Mouse (Mus musculus): ENCODE results near the gene Cdhr4. TPM values are rescaled to one million over a fixed set of nuclear protein-coding genes. Genes with fewer than 3 reads are reported as not detected.

Gene Cdhr4
- total and polyA plus RNA-seq, 2 experiments from 2014 or later, result 1.5 to 1.7 TPM

GRCm38 (mm10) chr9:107961351-107961762 lies 30.9 kb upstream of the Cdhr4 start:
- Histone ChIP-seq H3K9ac (replicated peaks; ENCODE audit: low read depth, low read length) (no peak overlapping the region), H3K27ac (ENCODE audit: low read depth) (no peak overlapping the region), H3K9me3 (replicated peaks; ENCODE audit: control insufficient read depth, low read length) (no peaks in the 10 kb centered on the region), H3K27me3 (ENCODE audit: control insufficient read depth, insufficient read depth, low read length) (no peaks in the 10 kb centered on the region), H3K4me2 (ENCODE audit: low read depth, low read length) (no peak overlapping the region), H3K4me3 (ENCODE audit: low read depth, low read length) (no peak overlapping the region), H3K36me3 (replicated peaks; ENCODE audit: control insufficient read depth, insufficient read depth, low read length) (peaks cover 10% of the 10 kb centered on the region), H3K4me1 (ENCODE audit: control insufficient read depth, insufficient read depth) (no peaks in the 10 kb centered on the region; the same call in 1 of the 2 replicates)
- no peak for ATAC-seq (ENCODE audit: insufficient read depth, low read depth)
- TF ChIP-seq CTCF (IDR thresholded peaks at IDR 0.05; ENCODE audit: low read depth), result no peak
- no peak for TF ChIP-seq EP300 (IDR thresholded peaks at IDR 0.05; ENCODE audit: low read depth)
- no peak for DNase-seq (ENCODE audit: low spot score)
- WGBS, result 90% methylated on average over 10 of the region's 10 CpGs

GRCm38 (mm10) chr9:107961881-107962280 lies 30.4 kb upstream of the Cdhr4 start:
- H3K4me3 ChIP-seq (ENCODE audit: low read depth, low read length), result no peak overlapping the region
- WGBS, result 53% methylated on average over 5 of the region's 5 CpGs
- DNase-seq (ENCODE audit: low spot score) (no peak), ATAC-seq (ENCODE audit: insufficient read depth, low read depth) (peak; percentile 27; the same call in 1 of the 2 replicates)
- H3K9me3 ChIP-seq (replicated peaks; ENCODE audit: control insufficient read depth, low read length), result no peaks in the 10 kb centered on the region
- H3K4me2 ChIP-seq (ENCODE audit: low read depth, low read length), result no peak overlapping the region
- H3K4me1 ChIP-seq (ENCODE audit: control insufficient read depth, insufficient read depth), result no peaks in the 10 kb centered on the region; the same call in 1 of the 2 replicates
- peaks cover 8% of the 10 kb centered on the region for H3K36me3 ChIP-seq (replicated peaks; ENCODE audit: control insufficient read depth, insufficient read depth, low read length)
- no peaks in the 10 kb centered on the region for H3K27me3 ChIP-seq (ENCODE audit: control insufficient read depth, insufficient read depth, low read length)
- TF ChIP-seq CTCF (IDR thresholded peaks at IDR 0.05; ENCODE audit: low read depth) (peak; percentile 48), EP300 (IDR thresholded peaks at IDR 0.05; ENCODE audit: low read depth) (no peak)
- no peak overlapping the region for H3K27ac ChIP-seq (ENCODE audit: low read depth)
- no peak overlapping the region for H3K9ac ChIP-seq (replicated peaks; ENCODE audit: low read depth, low read length)

- no peak overlapping the region for H3K9ac ChIP-seq (replicated peaks; ENCODE audit: low read depth, low read length)
- no peak overlapping the region for H3K4me3 ChIP-seq (ENCODE audit: low read depth, low read length)
- WGBS, result 93% methylated on average over 9 of the region's 9 CpGs
- no peak for ATAC-seq (ENCODE audit: insufficient read depth, low read depth)
- H3K4me2 ChIP-seq (ENCODE audit: low read depth, low read length), result no peak overlapping the region
- DNase-seq (ENCODE audit: low spot score), result no peak
- no peak for TF ChIP-seq CTCF (IDR thresholded peaks at IDR 0.05; ENCODE audit: low read depth)
- no peak for TF ChIP-seq EP300 (IDR thresholded peaks at IDR 0.05; ENCODE audit: low read depth)
- no peaks in the 10 kb centered on the region for H3K9me3 ChIP-seq (replicated peaks; ENCODE audit: control insufficient read depth, low read length)
- H3K27me3 ChIP-seq (ENCODE audit: control insufficient read depth, insufficient read depth, low read length), result no peaks in the 10 kb centered on the region
- no peak overlapping the region for H3K27ac ChIP-seq (ENCODE audit: low read depth)
- H3K4me1 ChIP-seq (ENCODE audit: control insufficient read depth, insufficient read depth), result no peaks in the 10 kb centered on the region; the same call in 1 of the 2 replicates
- no peaks in the 10 kb centered on the region; the same call in 1 of the 2 replicates for H3K36me3 ChIP-seq (replicated peaks; ENCODE audit: control insufficient read depth, insufficient read depth, low read length)
Measured at GRCm38 (mm10) chr9:107962916-107963315, 29.4 kb upstream of the Cdhr4 start.

- Histone ChIP-seq H3K27ac (ENCODE audit: low read depth) (0 out of 2 replicates have a peak overlapping the region, but pooled peaks have one; percentile 28), H3K9ac (replicated peaks; ENCODE audit: low read depth, low read length) (no peak overlapping the region), H3K36me3 (replicated peaks; ENCODE audit: control insufficient read depth, insufficient read depth, low read length) (no peaks in the 10 kb centered on the region; the same call in 1 of the 2 replicates), H3K4me1 (ENCODE audit: control insufficient read depth, insufficient read depth) (no peaks in the 10 kb centered on the region; the same call in 1 of the 2 replicates), H3K4me2 (ENCODE audit: low read depth, low read length) (no peak overlapping the region), H3K4me3 (ENCODE audit: low read depth, low read length) (no peak overlapping the region), H3K9me3 (replicated peaks; ENCODE audit: control insufficient read depth, low read length) (no peaks in the 10 kb centered on the region), H3K27me3 (ENCODE audit: control insufficient read depth, insufficient read depth, low read length) (no peaks in the 10 kb centered on the region)
- TF ChIP-seq EP300 (IDR thresholded peaks at IDR 0.05; ENCODE audit: low read depth) (no peak), CTCF (IDR thresholded peaks at IDR 0.05; ENCODE audit: low read depth) (peak; percentile 98)
- ATAC-seq (ENCODE audit: insufficient read depth, low read depth) (peak; percentile 74), DNase-seq (ENCODE audit: low spot score) (peak; percentile 82)
- 8% methylated on average over 5 of the region's 5 CpGs for WGBS
Measured at GRCm38 (mm10) chr9:107963700-107964099, 28.6 kb upstream of the Cdhr4 start.

- DNase-seq (ENCODE audit: low spot score) (no peak), ATAC-seq (ENCODE audit: insufficient read depth, low read depth) (no peak)
- H3K4me3 ChIP-seq (ENCODE audit: low read depth, low read length), result no peak overlapping the region
- no peak overlapping the region for H3K4me2 ChIP-seq (ENCODE audit: low read depth, low read length)
- no peaks in the 10 kb centered on the region for H3K36me3 ChIP-seq (replicated peaks; ENCODE audit: control insufficient read depth, insufficient read depth, low read length)
- H3K4me1 ChIP-seq (ENCODE audit: control insufficient read depth, insufficient read depth), result no peaks in the 10 kb centered on the region; the same call in 1 of the 2 replicates
- WGBS, result 83% methylated on average over 9 of the region's 9 CpGs
- no peaks in the 10 kb centered on the region for H3K27me3 ChIP-seq (ENCODE audit: control insufficient read depth, insufficient read depth, low read length)
- TF ChIP-seq CTCF (IDR thresholded peaks at IDR 0.05; ENCODE audit: low read depth) (no peak), EP300 (IDR thresholded peaks at IDR 0.05; ENCODE audit: low read depth) (no peak)
- H3K27ac ChIP-seq (ENCODE audit: low read depth), result 0 out of 2 replicates have a peak overlapping the region, but pooled peaks have one; percentile 28
- H3K9me3 ChIP-seq (replicated peaks; ENCODE audit: control insufficient read depth, low read length), result no peaks in the 10 kb centered on the region
- H3K9ac ChIP-seq (replicated peaks; ENCODE audit: low read depth, low read length), result no peak overlapping the region
Measured at GRCm38 (mm10) chr9:107964681-107965080, 27.6 kb upstream of the Cdhr4 start.

GRCm38 (mm10) chr9:107966676-107967075 lies 25.6 kb upstream of the Cdhr4 start:
- Histone ChIP-seq H3K27ac (ENCODE audit: low read depth) (peak overlapping the region; percentile 55), H3K4me2 (ENCODE audit: low read depth, low read length) (no peak overlapping the region), H3K4me1 (ENCODE audit: control insufficient read depth, insufficient read depth) (no peaks in the 10 kb centered on the region; the same call in 1 of the 2 replicates), H3K27me3 (ENCODE audit: control insufficient read depth, insufficient read depth, low read length) (no peaks in the 10 kb centered on the region), H3K9ac (replicated peaks; ENCODE audit: low read depth, low read length) (peak overlapping the region; percentile 26; the same call in 1 of the 2 replicates), H3K36me3 (replicated peaks; ENCODE audit: control insufficient read depth, insufficient read depth, low read length) (no peaks in the 10 kb centered on the region), H3K4me3 (ENCODE audit: low read depth, low read length) (no peak overlapping the region), H3K9me3 (replicated peaks; ENCODE audit: control insufficient read depth, low read length) (no peaks in the 10 kb centered on the region)
- DNase-seq (ENCODE audit: low spot score), result no peak
- TF ChIP-seq CTCF (IDR thresholded peaks at IDR 0.05; ENCODE audit: low read depth) (no peak), EP300 (IDR thresholded peaks at IDR 0.05; ENCODE audit: low read depth) (peak; percentile 80)
- WGBS, result 76% methylated on average over 10 of the region's 10 CpGs
- no peak for ATAC-seq (ENCODE audit: insufficient read depth, low read depth)

All from heart, postnatal 0 days (tissue).